Mouse (Mus musculus) bone marrow, adult 2 months (tissue): Measurements from ENCODE around the gene Spata19. TPM values are rescaled to one million over a fixed set of nuclear protein-coding genes. Genes with fewer than 3 reads are reported as not detected.
A peak's percentile ranks its signal among the peaks of the same experiment; 100 is the strongest.

Experiments
- H3K27ac ChIP-seq: fragments of 200-500 bp; 2 replicates; pipeline ENCODE4 v1.5.1; 2012; ENCODE audit warnings: low read depth, mild to moderate bottlenecking, control low read depth, inconsistent platforms, low read length; ENCODE audit not compliant: control insufficient read depth, poor library complexity, insufficient read depth
- H3K4me1 ChIP-seq: fragments of 200-500 bp; 2 replicates; pipeline ENCODE4 v1.6.1; 2011; ENCODE audit warnings: low read length; ENCODE audit not compliant: control insufficient read depth, insufficient read depth
- H3K4me3 ChIP-seq: fragments of 200-500 bp; replicated peaks from 2 replicates; pipeline ENCODE3; 2011; ENCODE audit warnings: mild to moderate bottlenecking, low read depth, low read length, control low read depth; ENCODE audit not compliant: control insufficient read depth
- CTCF ChIP-seq: fragments of 200-500 bp; IDR thresholded peaks from 2 replicates; pipeline ENCODE4 v1.5.1; 2011; ENCODE audit warnings: low read length, control low read depth; ENCODE audit not compliant: control insufficient read depth, insufficient read depth
- POLR2A ChIP-seq: fragments of 200-500 bp; IDR thresholded peaks from 2 replicates; pipeline ENCODE4 v1.6.1; 2011; ENCODE audit warnings: low read depth, mild to moderate bottlenecking, control low read depth, low read length, borderline replicate concordance; ENCODE audit not compliant: control insufficient read depth
- WGBS: fragments of 180-500 bp; shearing (Covaris S2); methylation state at CpG from one replicate; pipeline ENCODE4 v1.1.7; 2018; 5-methylcytosine and 5-hydroxymethylcytosine counted together
- polyA plus RNA-seq: library from polyadenylated mRNA; stranded (reverse); fragments of >200 nt; gene quantifications from 2 replicates; pipeline ENCODE4 v1.2.4, GENCODE M21; 2011; ENCODE audit warnings: low replicate concordance; ENCODE audit not compliant: missing spikeins, insufficient read depth, insufficient read length

The Spata19 gene
- polyA plus RNA-seq, 1 experiment, result not detected

DNA sequence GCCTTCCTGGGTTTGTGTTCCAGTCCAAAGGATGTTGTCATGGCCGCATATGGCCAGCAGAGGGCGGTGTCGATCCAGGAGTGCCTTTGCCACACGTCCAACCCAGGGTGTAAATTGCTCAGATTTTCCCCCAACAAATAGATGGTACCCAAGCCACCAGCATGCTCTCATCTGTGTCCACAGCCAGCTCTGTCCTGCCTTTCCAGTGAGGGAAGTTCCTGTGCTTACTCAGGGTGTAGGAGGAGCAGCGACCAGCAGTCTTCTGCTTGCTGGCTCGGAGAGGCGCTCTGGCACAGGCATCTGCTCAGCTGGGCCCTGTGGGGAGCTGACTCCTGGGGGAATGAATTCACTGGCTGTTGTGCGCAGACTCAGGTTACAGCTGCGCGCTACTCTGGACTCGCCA, 17.5 kb downstream of the Spata19 start:
- TF ChIP-seq POLR2A (no peak), CTCF (peak; percentile 71)
- Histone ChIP-seq H3K4me1 (no peaks in the 10 kb centered on the region), H3K27ac (no peak overlapping the region), H3K4me3 (no peak overlapping the region)
- WGBS, result 11% methylated on average over 11 of the region's 11 CpGs

DNA sequence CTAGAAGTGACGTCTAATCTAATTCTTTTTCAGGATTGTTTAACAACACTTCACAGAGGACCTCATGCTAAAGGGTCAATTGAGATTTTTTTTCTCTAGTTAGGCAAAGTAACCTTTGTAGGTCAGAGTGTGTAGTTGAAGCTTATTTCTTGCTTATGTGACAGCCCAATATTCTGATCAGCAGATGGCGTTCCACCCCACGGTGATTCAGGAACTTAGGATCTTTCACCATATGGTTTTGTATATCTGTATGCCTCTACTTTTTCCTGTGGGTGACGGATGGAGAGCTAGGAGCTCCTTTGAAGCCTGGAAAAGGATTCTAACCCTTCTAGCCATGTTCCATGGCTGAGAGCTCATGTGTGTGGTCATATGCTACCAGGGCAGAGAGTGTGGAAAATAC, 27.9 kb downstream of the Spata19 start:
- Histone ChIP-seq H3K4me3 (no peak overlapping the region), H3K27ac (no peak overlapping the region), H3K4me1 (no peaks in the 10 kb centered on the region)
- no peak for TF ChIP-seq POLR2A
- TF ChIP-seq CTCF, result no peak
- WGBS, result 67% methylated on average over 4 of the region's 4 CpGs

DNA sequence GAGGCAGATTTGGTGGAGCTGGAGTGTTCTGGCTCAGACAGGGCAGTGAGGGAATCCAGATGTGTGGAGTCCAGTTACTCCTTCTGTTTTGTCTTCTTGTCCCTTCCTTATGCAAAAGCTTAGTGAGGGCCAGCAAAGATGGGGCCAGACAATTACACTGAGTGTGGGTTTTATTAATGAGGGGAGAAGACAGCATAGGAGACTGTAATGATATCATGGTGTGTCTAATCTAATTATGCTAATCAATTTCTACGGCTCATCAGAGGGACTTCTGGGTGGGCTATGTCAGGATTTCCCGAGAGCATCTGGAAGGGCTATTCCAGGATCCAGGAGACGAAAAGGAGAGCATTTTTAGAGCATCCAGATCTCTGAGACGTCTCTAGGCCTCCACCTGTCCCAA, 32.0 kb downstream of the Spata19 start:
- H3K27ac ChIP-seq, result no peak overlapping the region
- no peaks in the 10 kb centered on the region for H3K4me1 ChIP-seq
- WGBS, result 59% methylated on average over 4 of the region's 4 CpGs
- TF ChIP-seq CTCF (no peak), POLR2A (no peak)
- no peak overlapping the region for H3K4me3 ChIP-seq

DNA sequence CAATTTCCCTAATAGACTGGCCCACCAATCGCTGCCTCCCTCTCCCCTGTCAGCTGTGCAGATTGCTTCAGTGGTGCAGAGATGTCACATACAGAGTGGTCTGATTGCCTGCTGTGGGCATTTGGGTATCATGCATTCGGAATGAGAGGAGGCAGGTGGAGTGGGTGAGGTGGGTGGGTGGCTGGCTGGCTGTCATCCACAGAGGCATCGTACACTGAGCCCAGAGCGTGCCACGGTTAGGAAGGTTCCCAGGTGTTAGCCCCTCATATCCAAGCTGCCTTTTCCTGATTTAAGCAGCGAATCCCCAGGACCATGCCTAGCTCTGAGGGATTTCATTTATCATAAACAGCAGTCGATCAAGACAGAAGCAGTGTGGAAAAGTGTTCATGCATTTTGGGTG, 36.7 kb downstream of the Spata19 start:
- Histone ChIP-seq H3K4me1 (no peaks in the 10 kb centered on the region), H3K27ac (no peak overlapping the region), H3K4me3 (no peak overlapping the region)
- WGBS, result 68% methylated on average over 7 of the region's 7 CpGs
- TF ChIP-seq POLR2A, result no peak

DNA sequence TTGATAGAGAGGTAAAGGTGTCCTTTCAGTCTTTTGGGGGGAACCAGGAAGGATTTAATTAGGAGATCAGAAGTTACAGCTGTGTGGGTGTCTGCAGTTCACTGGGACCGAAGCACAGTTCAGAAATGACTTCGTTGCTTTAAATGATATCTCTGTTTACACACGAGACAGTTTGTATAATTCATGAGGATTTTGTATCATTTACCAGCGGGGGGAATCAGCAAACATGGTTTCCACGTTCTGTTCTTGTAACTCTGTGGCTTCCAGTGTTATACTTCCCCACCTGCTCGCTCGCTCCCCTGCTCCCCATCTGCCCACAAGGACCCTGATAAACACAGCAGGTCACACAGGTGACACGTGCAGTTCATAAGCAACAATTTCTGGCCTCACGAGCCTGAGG, 39.3 kb downstream of the Spata19 start:
- TF ChIP-seq POLR2A, result no peak
- no peak for TF ChIP-seq CTCF
- Histone ChIP-seq H3K4me3 (no peak overlapping the region), H3K27ac (no peak overlapping the region), H3K4me1 (no peaks in the 10 kb centered on the region)
- 69% methylated on average over 9 of the region's 9 CpGs for WGBS

DNA sequence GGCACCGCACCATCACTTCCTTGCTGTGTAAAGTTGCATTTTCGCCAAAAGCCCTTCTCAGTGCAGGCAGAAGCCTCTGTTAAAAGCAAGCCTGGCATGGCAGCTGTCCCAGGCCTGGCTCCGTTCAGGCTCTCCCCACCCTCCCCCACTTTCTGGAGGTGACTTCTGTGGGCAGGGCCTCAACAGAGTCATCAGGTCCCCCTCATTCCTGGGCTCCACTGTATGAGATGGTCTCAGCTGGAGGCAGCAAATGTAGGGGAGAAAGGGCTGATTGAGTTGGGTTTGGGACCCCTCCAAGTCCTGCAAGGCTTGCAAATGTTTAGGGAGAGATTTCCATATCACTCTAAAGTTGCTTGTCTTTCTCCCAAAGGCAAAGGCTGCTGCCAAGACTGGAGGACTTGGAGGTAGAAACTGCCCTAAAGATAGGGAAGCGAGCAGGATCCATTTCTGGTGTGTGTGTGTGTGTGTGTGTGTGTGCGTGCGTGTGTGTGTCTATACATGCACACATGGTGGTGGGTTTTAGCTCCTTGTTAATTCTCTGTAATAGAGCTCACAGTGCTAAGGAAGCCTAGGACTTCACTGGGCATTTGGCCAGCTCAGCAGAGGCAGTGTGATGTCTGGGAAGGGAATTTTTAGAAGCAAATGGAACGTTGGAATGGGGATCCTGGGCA, 40.9 kb downstream of the Spata19 start:
- TF ChIP-seq CTCF, result no peak
- TF ChIP-seq POLR2A, result no peak
- no peaks in the 10 kb centered on the region for H3K4me1 ChIP-seq
- WGBS, result 72% methylated on average over 7 of the region's 7 CpGs
- no peak overlapping the region for H3K27ac ChIP-seq
- H3K4me3 ChIP-seq, result no peak overlapping the region

DNA sequence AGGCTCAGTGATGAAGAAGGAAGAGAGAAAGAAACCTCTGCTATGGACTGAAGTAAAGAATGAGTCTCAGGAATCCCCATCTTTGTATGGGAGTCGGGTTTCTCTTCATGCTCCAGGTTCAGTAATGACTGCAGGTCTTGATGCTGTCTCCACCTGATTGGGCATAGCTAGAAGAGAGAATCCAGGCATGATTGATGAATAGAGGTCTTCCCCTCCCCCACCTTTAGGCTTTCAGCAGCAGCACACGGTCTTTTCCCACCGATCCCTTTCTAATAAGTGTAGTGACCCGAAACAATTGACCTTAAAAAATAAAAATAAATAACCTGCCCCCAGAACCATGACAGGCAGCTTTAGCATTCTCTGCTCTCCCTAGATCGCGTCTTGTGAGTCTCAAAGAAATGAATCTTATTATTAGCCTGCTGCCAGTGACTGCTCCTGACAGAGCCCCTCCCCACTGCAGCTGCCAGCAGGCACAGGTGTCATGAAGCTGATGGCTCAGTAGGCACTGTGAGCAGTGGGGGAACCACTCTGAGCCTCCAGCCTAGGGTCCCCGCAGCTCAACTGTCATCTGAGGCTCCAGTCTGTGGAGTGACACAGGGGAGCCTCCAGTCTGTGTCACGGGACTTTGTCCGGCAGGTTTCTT, 53.3 kb downstream of the Spata19 start:
- H3K4me1 ChIP-seq, result no peaks in the 10 kb centered on the region
- 64% methylated on average over 9 of the region's 9 CpGs for WGBS

More for the DNA sequence above, 53.3 kb downstream of the Spata19 start:
- TF ChIP-seq POLR2A (no peak), CTCF (no peak)
- Histone ChIP-seq H3K27ac (no peak overlapping the region; the same call in 1 of the 2 replicates), H3K4me3 (no peak overlapping the region)

Other genes starting within 250 kb of the Spata19 start
- 7.3 TPM in 1 of 2 replicates, not detected in the other for gene Jam3, start 241.4 kb upstream of the Spata19 start, polyA plus RNA-seq
- 0.22 and 0.37 TPM in 2 replicates for gene Igsf9b, start 97.6 kb upstream of the Spata19 start, polyA plus RNA-seq